Mouse (Mus musculus) forebrain, embryonic 10.5 days (tissue): ENCODE results near the gene Cdyl. TPM values are rescaled to one million over a fixed set of nuclear protein-coding genes. Genes with fewer than 3 reads are reported as not detected.

Experiments used
- DNase-seq: peaks from one replicate; pipeline ENCODE4 v3.0.0-alpha.2; 2017; ENCODE audit warnings: low spot score; ENCODE audit errors: extremely low spot score
- H3K27ac ChIP-seq: fragments of 300-500 bp; sonication (generic); 2 replicates; pipeline ENCODE4 v1.5.1; 2016; ENCODE audit warnings: mild to moderate bottlenecking
- H3K27me3 ChIP-seq: fragments of 300-500 bp; sonication (generic); 2 replicates; pipeline ENCODE4 v1.6.1; 2016; ENCODE audit warnings: mild to moderate bottlenecking; ENCODE audit not compliant: poor library complexity, severe bottlenecking
- H3K36me3 ChIP-seq: fragments of 300-500 bp; sonication (generic); replicated peaks from 2 replicates; pipeline ENCODE4 v1.6.1; 2016; ENCODE audit warnings: mild to moderate bottlenecking, moderate library complexity
- H3K4me1 ChIP-seq: fragments of 300-500 bp; sonication (generic); 2 replicates; pipeline ENCODE4 v1.6.1; 2016
- H3K4me3 ChIP-seq: fragments of 300-500 bp; sonication (generic); 2 replicates; pipeline ENCODE4 v1.5.1; 2016; ENCODE audit warnings: mild to moderate bottlenecking, moderate library complexity
- H3K9me3 ChIP-seq: fragments of 300-500 bp; sonication (generic); 2 replicates; pipeline ENCODE4 v1.6.1; 2016; ENCODE audit warnings: mild to moderate bottlenecking, moderate library complexity
- WGBS: fragments of 180-500 bp; shearing (Covaris S2); methylation state at CpG from one replicate; pipeline ENCODE4 v1.1.7; 2016; 5-methylcytosine and 5-hydroxymethylcytosine counted together
- polyA plus RNA-seq: library from polyadenylated mRNA; unstranded; fragments of >200 nt; fragmentation: Nextera tagmentation; extraction: Ambion mirVana; gene quantifications from 2 replicates; pipeline ENCODE4 v1.2.1, GENCODE M21; 2016

Gene Cdyl
- polyA plus RNA-seq, 1 experiment from 2014 or later: 10.9 TPM

DNA sequence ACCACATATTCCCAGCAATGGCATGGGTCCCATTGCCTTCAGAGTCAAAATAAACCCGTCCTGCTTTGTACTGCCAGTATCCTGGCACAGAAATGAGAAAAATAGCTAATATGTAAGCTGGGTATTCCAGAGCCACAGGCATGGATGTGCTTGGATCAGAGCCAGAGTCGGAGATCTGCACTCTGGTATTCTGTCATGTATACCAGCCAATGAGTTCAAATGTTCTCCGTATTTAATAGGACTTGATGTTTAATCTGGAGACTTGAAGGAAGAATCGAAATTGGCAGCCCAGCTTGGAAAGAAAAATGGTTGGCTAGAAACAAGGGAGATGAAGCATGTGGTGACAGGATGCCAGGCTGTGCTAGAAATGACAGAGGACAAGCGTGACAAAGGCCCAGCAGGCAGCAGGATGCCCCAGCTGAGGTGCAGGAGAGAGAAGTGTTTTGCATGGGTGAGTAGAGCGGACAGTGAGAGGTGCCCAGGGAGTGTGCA, 221.0 kb downstream of the Cdyl start:
- Histone ChIP-seq H3K27me3 (no peaks in the 10 kb centered on the region), H3K4me3 (no peak overlapping the region), H3K36me3 (no peaks in the 10 kb centered on the region), H3K9me3 (no peaks in the 10 kb centered on the region), H3K27ac (no peak overlapping the region), H3K4me1 (peaks cover 10% of the 10 kb centered on the region; the same call in 1 of the 2 replicates)
- WGBS: 79% methylated on average over 6 of the region's 6 CpGs
- no peak for DNase-seq

DNA sequence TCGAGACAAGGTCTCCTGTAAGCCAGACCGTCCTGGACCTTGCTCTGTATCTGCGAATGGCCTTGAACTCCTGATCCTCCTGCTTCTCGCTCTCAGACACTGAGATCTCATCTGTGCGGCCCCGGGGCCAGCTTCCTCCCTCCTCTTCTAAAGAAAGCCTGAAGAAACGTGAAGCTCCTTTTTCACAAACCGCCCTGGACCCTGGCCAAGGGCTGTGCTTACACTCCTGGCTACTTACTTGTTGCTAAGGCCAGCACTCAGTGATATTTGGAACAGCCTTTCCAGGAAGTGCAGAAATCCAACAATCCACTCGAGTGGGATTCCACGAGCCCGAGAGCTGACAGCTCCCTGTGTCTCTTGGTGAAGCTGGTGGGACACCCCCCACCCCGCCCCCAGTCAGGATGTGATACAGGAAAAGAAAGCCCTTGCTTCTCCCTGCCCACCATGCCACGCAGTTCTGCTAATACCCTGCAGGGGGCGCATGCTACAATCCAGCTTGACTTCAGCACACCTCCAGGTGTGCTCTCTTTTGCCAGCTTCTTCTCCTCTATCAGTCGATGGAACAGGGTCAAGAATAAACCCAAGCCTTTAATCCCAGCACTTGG, 226.6 kb downstream of the Cdyl start:
- H3K27me3 ChIP-seq: no peaks in the 10 kb centered on the region
- peaks cover 10% of the 10 kb centered on the region; the same call in 1 of the 2 replicates for H3K4me1 ChIP-seq
- 43% methylated on average over 15 of the region's 15 CpGs for WGBS

DNA sequence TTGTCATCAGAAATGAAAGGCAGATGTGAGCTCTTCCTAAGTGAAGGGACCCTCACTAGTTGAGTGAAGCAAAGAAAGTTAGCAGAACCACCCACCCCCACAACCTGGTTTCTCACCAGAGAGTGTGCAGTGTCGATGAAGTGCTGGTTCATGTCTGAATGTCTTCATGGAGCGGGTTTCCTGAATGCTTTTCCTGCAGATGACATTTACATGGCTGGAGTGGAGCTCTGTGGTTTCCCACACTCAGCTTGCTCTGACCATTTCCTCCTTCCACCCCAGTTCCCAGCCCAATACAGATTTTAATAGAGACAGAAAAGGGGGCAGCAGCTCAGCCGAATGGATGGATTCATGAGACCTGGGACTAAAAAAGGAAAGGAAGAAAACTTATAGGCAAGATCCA, 233.2 kb downstream of the Cdyl start:
- no peaks in the 10 kb centered on the region for H3K4me1 ChIP-seq
- H3K27me3 ChIP-seq: no peaks in the 10 kb centered on the region
- H3K36me3 ChIP-seq: peaks cover 20% of the 10 kb centered on the region
- 89% methylated on average over 3 of the region's 3 CpGs for WGBS
- DNase-seq: no peak
- no peaks in the 10 kb centered on the region for H3K9me3 ChIP-seq
- no peak overlapping the region for H3K4me3 ChIP-seq
- H3K27ac ChIP-seq: no peak overlapping the region

More for the DNA sequence above, 226.6 kb downstream of the Cdyl start:
- Histone ChIP-seq H3K4me3 (no peak overlapping the region), H3K27ac (no peak overlapping the region), H3K36me3 (no peaks in the 10 kb centered on the region), H3K9me3 (no peaks in the 10 kb centered on the region)
- peak; percentile 38 for DNase-seq

DNA sequence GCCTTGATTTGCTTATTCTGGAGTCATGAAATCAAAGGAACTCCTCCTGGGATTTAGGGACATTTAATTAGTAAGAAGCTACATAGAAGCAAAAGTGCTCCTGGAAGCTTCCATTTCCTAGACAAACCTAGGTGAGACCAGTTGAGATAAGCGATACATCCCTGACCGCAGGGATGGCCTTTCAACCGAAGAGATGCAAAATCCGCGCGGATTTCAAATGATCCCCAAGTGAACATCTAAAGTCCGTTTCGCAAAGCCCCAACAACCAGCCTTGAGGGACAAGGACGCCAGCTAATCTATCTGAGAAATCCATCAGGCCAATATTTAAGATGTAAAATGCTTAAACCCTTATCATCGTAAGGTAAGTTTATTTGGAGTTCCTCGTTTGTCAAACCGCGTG, 245.7 kb downstream of the Cdyl start:
- Histone ChIP-seq H3K36me3 (no peaks in the 10 kb centered on the region), H3K4me1 (peaks cover 9% of the 10 kb centered on the region), H3K9me3 (no peaks in the 10 kb centered on the region), H3K27me3 (no peaks in the 10 kb centered on the region), H3K4me3 (peak overlapping the region; percentile 65), H3K27ac (peak overlapping the region; percentile 83)
- 3% methylated on average over 13 of the region's 13 CpGs for WGBS
- DNase-seq: no peak

DNA sequence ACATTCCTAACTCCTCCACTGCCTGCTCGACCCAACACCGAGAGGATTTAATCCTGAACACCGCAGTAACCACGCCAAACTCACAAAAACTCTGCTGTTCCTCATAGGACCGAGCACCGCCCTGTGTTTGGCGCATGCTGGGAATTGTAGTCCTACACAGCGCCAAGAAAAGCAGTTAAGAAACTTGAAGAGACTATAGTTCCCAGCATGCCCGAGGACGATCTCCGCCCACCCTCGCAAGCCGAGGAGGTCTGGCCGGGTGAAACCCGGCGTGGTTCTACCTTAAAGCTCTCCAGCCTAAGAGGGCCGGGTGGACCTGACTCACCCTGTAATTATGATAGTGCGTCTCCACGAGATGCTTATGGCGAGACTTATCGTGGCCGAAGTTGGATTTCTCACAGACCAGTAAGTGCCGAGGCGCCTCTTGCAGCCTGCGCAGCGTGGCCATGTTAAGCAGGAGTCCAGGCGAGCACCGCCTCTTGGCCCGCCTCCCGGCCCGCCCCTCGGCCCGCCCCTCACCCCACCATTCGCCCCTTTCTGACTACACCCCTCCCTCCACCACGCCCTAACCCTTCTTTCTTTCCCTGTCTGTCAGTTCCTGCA, 246.3 kb downstream of the Cdyl start, which contains the start of gene Rpp40:
Gene Rpp40, minus strand, starts transcription at position 481 of the 603 bp plus-strand sequence.
- Histone ChIP-seq H3K4me3 (peak within 1 kb of the TSS; percentile 65), H3K9me3 (no peaks in the 10 kb centered on the region), H3K27me3 (no peaks in the 10 kb centered on the region), H3K4me1 (peaks cover 9% of the 10 kb centered on the region), H3K27ac (peak within 1 kb of the TSS; percentile 83), H3K36me3 (no peaks in the 10 kb centered on the region)
- WGBS: under 1% methylated on average over 35 of the region's 35 CpGs
- DNase-seq: peak; percentile 91

DNA sequence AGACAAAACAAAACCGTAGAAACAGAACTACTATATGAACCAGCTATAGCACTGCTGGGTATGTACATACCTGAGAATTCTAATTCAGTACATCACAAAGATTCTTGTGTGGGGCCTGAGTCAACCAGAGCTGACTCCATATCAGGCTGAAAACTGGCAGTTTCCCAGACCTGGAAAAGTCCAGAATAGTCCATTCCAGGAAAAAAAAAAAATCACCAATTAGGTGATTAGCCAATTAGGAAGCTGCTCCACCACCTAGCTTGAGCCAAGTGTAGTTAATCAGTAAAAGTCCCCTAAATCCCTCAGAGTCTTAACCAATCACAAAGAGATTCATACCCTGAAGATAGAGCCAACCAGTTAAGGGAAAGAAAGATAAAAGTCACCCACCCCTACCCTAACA, 251.8 kb downstream of the Cdyl start:
- Histone ChIP-seq H3K27ac (no peak overlapping the region), H3K4me1 (no peaks in the 10 kb centered on the region), H3K4me3 (no peak overlapping the region), H3K9me3 (no peaks in the 10 kb centered on the region), H3K27me3 (no peaks in the 10 kb centered on the region), H3K36me3 (no peaks in the 10 kb centered on the region)
- 78% methylated on average over 1 of the region's 1 CpGs for WGBS
- no peak for DNase-seq

Other genes with a start within 250 kb of the Cdyl start
- gene Rpp40, start 246.5 kb downstream of the Cdyl start, polyA plus RNA-seq: 26.8 and 29.4 TPM in 2 replicates